Mouse (Mus musculus): ENCODE measurements around the gene Ly6g6f. TPM values are rescaled to one million over a fixed set of nuclear protein-coding genes. Genes with fewer than 3 reads are reported as not detected.
"Not testable (repeated sequence)": the region's sequence is repeated elsewhere in the genome, so short reads cannot be mapped to it uniquely, and the experiment has no call there.

Ly6g6f gene
- polyA plus RNA-seq, 1 experiment from 2014 or later: not detected

DNA sequence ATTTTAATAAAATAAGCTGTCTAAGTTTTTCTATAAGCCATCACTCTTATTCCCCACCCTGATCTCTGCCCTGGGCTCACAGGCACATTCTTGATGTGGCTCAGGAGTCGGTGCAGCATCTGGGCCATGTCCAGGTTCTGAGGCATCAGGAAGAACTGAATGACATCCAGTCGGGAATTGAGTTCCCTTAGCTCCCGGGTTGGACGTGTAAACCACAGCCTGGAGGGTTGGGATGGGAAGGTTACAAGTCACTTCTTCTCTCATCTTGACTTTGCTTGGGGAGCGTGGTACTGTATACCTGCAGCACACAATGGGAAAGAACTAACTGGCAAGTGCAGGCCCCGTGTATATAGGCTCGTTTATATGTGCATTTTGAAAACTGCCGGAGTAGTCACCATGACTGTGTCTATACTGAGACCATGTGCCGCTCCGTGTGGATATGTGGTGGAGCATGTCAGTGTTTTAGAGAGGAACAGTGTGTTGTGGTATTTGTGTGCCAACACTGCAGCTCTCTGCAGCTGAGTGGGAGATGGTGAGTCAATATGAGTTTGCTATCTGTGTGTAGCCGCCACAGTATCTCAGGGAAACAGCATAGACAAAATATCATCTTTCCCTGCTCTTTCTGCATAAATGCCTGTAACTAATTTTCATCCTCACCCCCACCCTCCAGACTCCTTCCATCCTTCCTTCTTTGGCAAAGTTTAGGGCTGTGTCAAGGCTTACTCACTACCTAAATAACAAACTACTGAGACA, 46.1 kb downstream of the Ly6g6f start:
- H3K27ac ChIP-seq (ENCODE audit: low read length): no peak overlapping the region
- no peaks in the 10 kb centered on the region for H3K27me3 ChIP-seq (ENCODE audit: control insufficient read depth, insufficient read depth, low read length)
- H3K9me3 ChIP-seq (ENCODE audit: control insufficient read depth, low read depth, low read length): no peaks in the 10 kb centered on the region
- no peak overlapping the region for H3K9ac ChIP-seq (replicated peaks; ENCODE audit: low read depth, low read length)
- H3K4me2 ChIP-seq (replicated peaks; ENCODE audit: low read depth, low read length): no peak overlapping the region
- ATAC-seq (ENCODE audit: insufficient number of reproducible peaks, insufficient read depth, low FRiP score, low read depth): no peak
- WGBS: 77% methylated on average over 11 of the region's 11 CpGs
- no peaks in the 10 kb centered on the region for H3K36me3 ChIP-seq (ENCODE audit: control insufficient read depth, insufficient read depth, low read length)
- no peaks in the 10 kb centered on the region for H3K4me1 ChIP-seq (ENCODE audit: control insufficient read depth, insufficient read depth, low read length)
- H3K4me3 ChIP-seq (ENCODE audit: low read depth, low read length): no peak overlapping the region

DNA sequence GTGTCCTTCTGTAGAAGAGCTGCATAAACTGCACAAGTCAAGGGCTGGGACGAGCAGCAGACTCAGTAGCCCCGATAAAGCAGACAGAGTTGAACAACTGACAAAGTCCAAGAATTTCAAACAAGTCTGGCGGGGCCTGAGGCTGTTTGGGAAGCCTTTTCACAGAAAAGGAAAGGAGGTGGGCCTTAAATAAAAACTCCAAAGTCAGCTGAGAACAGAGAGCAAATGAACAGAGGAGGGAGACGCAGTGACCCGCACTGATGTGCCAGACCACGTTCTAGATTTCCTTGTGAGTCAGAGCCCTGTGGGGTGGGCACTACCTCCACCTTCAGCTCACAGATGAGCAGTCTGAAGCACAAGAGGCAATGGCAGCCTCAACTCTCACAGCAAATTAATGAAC, 50.5 kb downstream of the Ly6g6f start:
- H3K9ac ChIP-seq (replicated peaks; ENCODE audit: low read depth, low read length): no peak overlapping the region
- H3K27me3 ChIP-seq (ENCODE audit: control insufficient read depth, insufficient read depth, low read length): no peaks in the 10 kb centered on the region
- 59% methylated on average over 6 of the region's 6 CpGs for WGBS
- H3K4me1 ChIP-seq (ENCODE audit: control insufficient read depth, insufficient read depth, low read length): 0 out of 2 replicates have a peak, but pooled peaks cover 2% of the 10 kb centered on the region
- no peaks in the 10 kb centered on the region for H3K9me3 ChIP-seq (ENCODE audit: control insufficient read depth, low read depth, low read length)
- no peak overlapping the region for H3K4me3 ChIP-seq (ENCODE audit: low read depth, low read length)
- H3K27ac ChIP-seq (ENCODE audit: low read length): no peak overlapping the region
- H3K36me3 ChIP-seq (ENCODE audit: control insufficient read depth, insufficient read depth, low read length): no peaks in the 10 kb centered on the region
- H3K4me2 ChIP-seq (replicated peaks; ENCODE audit: low read depth, low read length): no peak overlapping the region
- no peak for ATAC-seq (ENCODE audit: insufficient number of reproducible peaks, insufficient read depth, low FRiP score, low read depth)

DNA sequence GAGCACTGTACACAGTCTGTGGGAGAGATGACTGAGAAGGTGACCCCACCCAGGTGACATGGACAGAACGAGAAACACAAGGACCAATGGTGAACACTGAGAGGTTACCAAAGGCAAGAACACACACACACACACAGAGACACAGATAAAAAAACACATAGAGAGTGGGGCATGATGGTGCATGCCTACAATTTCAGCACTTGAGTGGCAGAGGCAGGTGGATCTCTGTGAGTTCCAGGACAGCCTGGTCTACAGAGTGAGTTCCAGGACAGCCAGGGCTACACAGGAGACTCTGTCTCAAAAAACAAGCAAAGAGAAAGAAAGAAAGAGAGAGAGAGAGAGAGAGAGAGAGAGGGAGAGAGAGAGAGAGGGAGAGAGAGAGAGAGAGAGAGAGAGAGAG, 51.7 kb downstream of the Ly6g6f start:
- not testable (repeated sequence) for ATAC-seq (ENCODE audit: insufficient number of reproducible peaks, insufficient read depth, low FRiP score, low read depth); H3K4me1 ChIP-seq (ENCODE audit: control insufficient read depth, insufficient read depth, low read length); H3K4me2 ChIP-seq (replicated peaks; ENCODE audit: low read depth, low read length); H3K4me3 ChIP-seq (ENCODE audit: low read depth, low read length); H3K9me3 ChIP-seq (ENCODE audit: control insufficient read depth, low read depth, low read length); H3K27me3 ChIP-seq (ENCODE audit: control insufficient read depth, insufficient read depth, low read length); H3K27ac ChIP-seq (ENCODE audit: low read length); H3K9ac ChIP-seq (replicated peaks; ENCODE audit: low read depth, low read length); H3K36me3 ChIP-seq (ENCODE audit: control insufficient read depth, insufficient read depth, low read length)
- WGBS: 71% methylated on average over 1 of the region's 1 CpGs

DNA sequence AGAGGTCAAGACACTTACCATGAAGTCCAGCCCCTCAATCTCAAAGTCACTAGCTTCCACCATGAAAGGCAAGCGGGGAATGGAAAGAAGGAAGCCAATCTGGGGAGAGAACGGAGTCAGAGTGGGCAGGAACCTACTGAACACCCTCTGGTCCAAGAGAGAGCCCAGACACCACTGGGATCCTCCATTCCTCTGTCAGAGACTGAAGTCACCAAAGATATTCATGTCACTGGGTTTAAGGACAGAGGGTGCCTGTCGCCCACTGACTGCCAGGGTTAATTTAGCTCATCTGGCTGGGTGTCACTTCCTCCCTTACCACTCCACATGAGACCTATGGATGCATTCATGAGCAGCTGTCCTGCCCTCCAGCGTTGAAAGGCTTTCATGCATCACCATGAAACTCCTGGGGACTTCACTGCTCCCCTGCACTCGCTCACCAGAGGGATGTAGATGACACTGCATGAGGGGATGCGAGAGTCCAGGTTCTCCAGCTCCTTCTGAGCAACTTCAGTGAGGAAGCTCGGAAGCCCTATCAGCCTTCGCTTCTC, 53.0 kb downstream of the Ly6g6f start:
- Histone ChIP-seq H3K9me3 (ENCODE audit: control insufficient read depth, low read depth, low read length) (no peaks in the 10 kb centered on the region), H3K27me3 (ENCODE audit: control insufficient read depth, insufficient read depth, low read length) (no peaks in the 10 kb centered on the region), H3K36me3 (ENCODE audit: control insufficient read depth, insufficient read depth, low read length) (no peaks in the 10 kb centered on the region), H3K27ac (ENCODE audit: low read length) (no peak overlapping the region), H3K4me1 (ENCODE audit: control insufficient read depth, insufficient read depth, low read length) (peaks cover 11% of the 10 kb centered on the region; the same call in 1 of the 2 replicates), H3K4me2 (replicated peaks; ENCODE audit: low read depth, low read length) (no peak overlapping the region), H3K9ac (replicated peaks; ENCODE audit: low read depth, low read length) (no peak overlapping the region), H3K4me3 (ENCODE audit: low read depth, low read length) (no peak overlapping the region)
- no peak for ATAC-seq (ENCODE audit: insufficient number of reproducible peaks, insufficient read depth, low FRiP score, low read depth)
- WGBS: 65% methylated on average over 8 of the region's 8 CpGs

DNA sequence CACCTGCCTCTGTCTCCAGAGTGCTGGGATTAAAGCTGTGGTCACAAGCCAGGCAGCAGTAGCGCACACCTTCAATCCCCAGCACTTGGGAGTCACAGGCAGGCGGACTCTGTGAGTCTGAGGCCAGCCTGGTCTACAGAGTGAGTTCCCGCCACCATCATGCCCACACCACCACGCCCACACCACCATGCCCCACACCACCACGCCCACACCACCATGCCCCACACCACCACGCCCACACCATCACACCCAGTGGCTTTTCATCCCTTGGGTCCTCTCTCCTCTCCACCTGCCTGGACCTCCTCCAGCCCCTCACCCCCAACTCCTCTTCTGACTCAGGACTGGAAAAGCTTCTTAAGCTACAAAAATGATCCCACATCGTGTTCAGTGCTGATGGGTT, 53.5 kb downstream of the Ly6g6f start:
- Histone ChIP-seq H3K4me1 (ENCODE audit: control insufficient read depth, insufficient read depth, low read length) (peaks cover 11% of the 10 kb centered on the region; the same call in 1 of the 2 replicates), H3K4me2 (replicated peaks; ENCODE audit: low read depth, low read length) (no peak overlapping the region), H3K4me3 (ENCODE audit: low read depth, low read length) (no peak overlapping the region), H3K27me3 (ENCODE audit: control insufficient read depth, insufficient read depth, low read length) (no peaks in the 10 kb centered on the region), H3K36me3 (ENCODE audit: control insufficient read depth, insufficient read depth, low read length) (no peaks in the 10 kb centered on the region), H3K9me3 (ENCODE audit: control insufficient read depth, low read depth, low read length) (no peaks in the 10 kb centered on the region), H3K9ac (replicated peaks; ENCODE audit: low read depth, low read length) (no peak overlapping the region), H3K27ac (ENCODE audit: low read length) (no peak overlapping the region)
- ATAC-seq (ENCODE audit: insufficient number of reproducible peaks, insufficient read depth, low FRiP score, low read depth): no peak
- WGBS: 73% methylated on average over 7 of the region's 7 CpGs

DNA sequence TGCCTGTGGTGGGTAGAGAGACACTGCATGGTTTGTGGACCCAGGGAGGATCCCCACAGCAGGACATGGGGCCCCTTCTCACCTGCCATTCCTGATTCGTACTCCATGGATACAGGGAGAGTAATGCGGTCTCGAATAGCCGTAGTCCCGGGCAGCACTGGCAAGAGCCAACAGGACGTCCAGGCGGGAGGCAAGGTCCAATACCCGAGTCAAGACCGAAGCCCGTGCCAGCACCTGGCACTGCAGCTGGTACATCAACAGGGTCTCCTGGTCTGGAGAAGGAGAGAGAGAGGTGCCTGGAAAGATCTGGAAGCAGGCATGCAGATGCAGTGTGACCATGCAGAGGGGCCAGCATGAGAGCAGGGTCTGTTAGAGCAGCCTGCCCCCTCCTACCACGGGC, 54.1 kb downstream of the Ly6g6f start:
- peaks cover 11% of the 10 kb centered on the region for H3K4me1 ChIP-seq (ENCODE audit: control insufficient read depth, insufficient read depth, low read length)
- no peaks in the 10 kb centered on the region for H3K36me3 ChIP-seq (ENCODE audit: control insufficient read depth, insufficient read depth, low read length)
- no peak overlapping the region for H3K9ac ChIP-seq (replicated peaks; ENCODE audit: low read depth, low read length)
- no peak for ATAC-seq (ENCODE audit: insufficient number of reproducible peaks, insufficient read depth, low FRiP score, low read depth)
- H3K4me2 ChIP-seq (replicated peaks; ENCODE audit: low read depth, low read length): no peak overlapping the region
- no peak overlapping the region for H3K4me3 ChIP-seq (ENCODE audit: low read depth, low read length)
- no peaks in the 10 kb centered on the region for H3K27me3 ChIP-seq (ENCODE audit: control insufficient read depth, insufficient read depth, low read length)
- WGBS: 90% methylated on average over 11 of the region's 11 CpGs
- no peaks in the 10 kb centered on the region for H3K9me3 ChIP-seq (ENCODE audit: control insufficient read depth, low read depth, low read length)
- H3K27ac ChIP-seq (ENCODE audit: low read length): no peak overlapping the region

Other genes starting within 250 kb of the Ly6g6f start
- gene Stk19, start 248.7 kb downstream of the Ly6g6f start, polyA plus RNA-seq (2014; fragmentation: Nextera tagmentation; extraction: Ambion mirVana): 22.3 and 27.3 TPM in 2 replicates
- gene Dxo, start 248.6 kb downstream of the Ly6g6f start, polyA plus RNA-seq (2014; fragmentation: Nextera tagmentation; extraction: Ambion mirVana): 52.9 and 56.4 TPM in 2 replicates
- 37.7 and 39.5 TPM in 2 replicates for gene Skiv2l, start 235.4 kb downstream of the Ly6g6f start, polyA plus RNA-seq (2014; fragmentation: Nextera tagmentation; extraction: Ambion mirVana)
- gene Nelfe, start 235.2 kb downstream of the Ly6g6f start, polyA plus RNA-seq (2014; fragmentation: Nextera tagmentation; extraction: Ambion mirVana): 101 and 114 TPM in 2 replicates
- 6.7 and 9.4 TPM in 2 replicates for gene Cfb, start 223.1 kb downstream of the Ly6g6f start, polyA plus RNA-seq (2014; fragmentation: Nextera tagmentation; extraction: Ambion mirVana)
- 0.87 and 1.2 TPM in 2 replicates for gene Zbtb12, start 206.1 kb downstream of the Ly6g6f start, polyA plus RNA-seq (2014; fragmentation: Nextera tagmentation; extraction: Ambion mirVana)
- gene Gm20547, start 203.6 kb downstream of the Ly6g6f start, polyA plus RNA-seq (2014; fragmentation: Nextera tagmentation; extraction: Ambion mirVana): not detected in 2 replicates
- 2.8 TPM in 2 replicates for gene C2, start 187.3 kb downstream of the Ly6g6f start, polyA plus RNA-seq (2014; fragmentation: Nextera tagmentation; extraction: Ambion mirVana)
- 69.4 and 79.4 TPM in 2 replicates for gene Ehmt2, start 187.1 kb downstream of the Ly6g6f start, polyA plus RNA-seq (2014; fragmentation: Nextera tagmentation; extraction: Ambion mirVana)
- 5.3 and 6.4 TPM in 2 replicates for gene Slc44a4, start 171.1 kb downstream of the Ly6g6f start, polyA plus RNA-seq (2014; fragmentation: Nextera tagmentation; extraction: Ambion mirVana)
- 15.1 and 16.2 TPM in 2 replicates for gene Neu1, start 154.4 kb downstream of the Ly6g6f start, polyA plus RNA-seq (2014; fragmentation: Nextera tagmentation; extraction: Ambion mirVana)
- gene Hspa1b, start 126.4 kb downstream of the Ly6g6f start, polyA plus RNA-seq (2014; fragmentation: Nextera tagmentation; extraction: Ambion mirVana): 0.54 and 0.84 TPM in 2 replicates
- 0.66 TPM in 1 of 2 replicates, not detected in the other for gene Gm20481, start 115.7 kb downstream of the Ly6g6f start, polyA plus RNA-seq (2014; fragmentation: Nextera tagmentation; extraction: Ambion mirVana)
- 4.9 and 6.0 TPM in 2 replicates for gene Hspa1a, start 113.5 kb downstream of the Ly6g6f start, polyA plus RNA-seq (2014; fragmentation: Nextera tagmentation; extraction: Ambion mirVana)
- gene Hspa1l, start 112.9 kb downstream of the Ly6g6f start, polyA plus RNA-seq (2014; fragmentation: Nextera tagmentation; extraction: Ambion mirVana): 0.73 and 0.75 TPM in 2 replicates
- gene Lsm2, start 103.7 kb downstream of the Ly6g6f start, polyA plus RNA-seq (2014; fragmentation: Nextera tagmentation; extraction: Ambion mirVana): 177 and 205 TPM in 2 replicates
- 84.0 and 92.3 TPM in 2 replicates for gene Vars, start 84.6 kb downstream of the Ly6g6f start, polyA plus RNA-seq (2014; fragmentation: Nextera tagmentation; extraction: Ambion mirVana)
- gene Vwa7, start 69.0 kb downstream of the Ly6g6f start, polyA plus RNA-seq (2014; fragmentation: Nextera tagmentation; extraction: Ambion mirVana): 0.18 and 0.22 TPM in 2 replicates
- gene Sapcd1, start 57.6 kb downstream of the Ly6g6f start, polyA plus RNA-seq (2014; fragmentation: Nextera tagmentation; extraction: Ambion mirVana): 16.3 and 21.3 TPM in 2 replicates
- gene Msh5, start 38.9 kb downstream of the Ly6g6f start, polyA plus RNA-seq (2014; fragmentation: Nextera tagmentation; extraction: Ambion mirVana): 3.6 and 3.8 TPM in 2 replicates
- gene Clic1, start 35.6 kb downstream of the Ly6g6f start, polyA plus RNA-seq (2014; fragmentation: Nextera tagmentation; extraction: Ambion mirVana): 83.0 and 88.5 TPM in 2 replicates
- 292 and 322 TPM in 2 replicates for gene Ddah2, start 26.6 kb downstream of the Ly6g6f start, polyA plus RNA-seq (2014; fragmentation: Nextera tagmentation; extraction: Ambion mirVana)
- gene Ly6g6c, start 20.2 kb downstream of the Ly6g6f start, polyA plus RNA-seq (2014; fragmentation: Nextera tagmentation; extraction: Ambion mirVana): 0.30 and 0.63 TPM in 2 replicates
- gene Mpig6b, start 19.4 kb downstream of the Ly6g6f start, polyA plus RNA-seq (2014; fragmentation: Nextera tagmentation; extraction: Ambion mirVana): 0.97 and 1.3 TPM in 2 replicates
- 7.8 and 9.7 TPM in 2 replicates for gene Ly6g6e, start 8.7 kb downstream of the Ly6g6f start, polyA plus RNA-seq (2014; fragmentation: Nextera tagmentation; extraction: Ambion mirVana)
- gene Ly6g6d, start 7.5 kb downstream of the Ly6g6f start, polyA plus RNA-seq (2014; fragmentation: Nextera tagmentation; extraction: Ambion mirVana): 1.5 and 2.1 TPM in 2 replicates
- gene Abhd16a, start 3.7 kb upstream of the Ly6g6f start, polyA plus RNA-seq (2014; fragmentation: Nextera tagmentation; extraction: Ambion mirVana): 77.1 and 81.4 TPM in 2 replicates
- gene Ly6g5c, start 22.7 kb upstream of the Ly6g6f start, polyA plus RNA-seq (2014; fragmentation: Nextera tagmentation; extraction: Ambion mirVana): not detected in 2 replicates
- gene Ly6g5b, start 29.8 kb upstream of the Ly6g6f start, polyA plus RNA-seq (2014; fragmentation: Nextera tagmentation; extraction: Ambion mirVana): 0.49 and 0.81 TPM in 2 replicates
- 20.3 and 21.9 TPM in 2 replicates for gene Gpank1, start 35.8 kb upstream of the Ly6g6f start, polyA plus RNA-seq (2014; fragmentation: Nextera tagmentation; extraction: Ambion mirVana)
- 269 and 270 TPM in 2 replicates for gene Csnk2b, start 36.4 kb upstream of the Ly6g6f start, polyA plus RNA-seq (2014; fragmentation: Nextera tagmentation; extraction: Ambion mirVana)
- gene D17H6S53E, start 40.8 kb upstream of the Ly6g6f start, polyA plus RNA-seq (2014; fragmentation: Nextera tagmentation; extraction: Ambion mirVana): 10.1 and 13.3 TPM in 2 replicates
- gene Apom, start 46.4 kb upstream of the Ly6g6f start, polyA plus RNA-seq (2014; fragmentation: Nextera tagmentation; extraction: Ambion mirVana): 0.75 and 0.77 TPM in 2 replicates
- gene Bag6, start 49.6 kb upstream of the Ly6g6f start, polyA plus RNA-seq (2014; fragmentation: Nextera tagmentation; extraction: Ambion mirVana): 86.5 and 89.0 TPM in 2 replicates
- 209 and 222 TPM in 2 replicates for gene Prrc2a, start 79.3 kb upstream of the Ly6g6f start, polyA plus RNA-seq (2014; fragmentation: Nextera tagmentation; extraction: Ambion mirVana)
- 16.4 and 19.6 TPM in 2 replicates for gene Aif1, start 90.5 kb upstream of the Ly6g6f start, polyA plus RNA-seq (2014; fragmentation: Nextera tagmentation; extraction: Ambion mirVana)
- gene Lst1, start 102.8 kb upstream of the Ly6g6f start, polyA plus RNA-seq (2014; fragmentation: Nextera tagmentation; extraction: Ambion mirVana): 18.5 and 21.1 TPM in 2 replicates
- gene Ltb, start 108.8 kb upstream of the Ly6g6f start, polyA plus RNA-seq (2014; fragmentation: Nextera tagmentation; extraction: Ambion mirVana): 1.4 and 1.8 TPM in 2 replicates
- gene Tnf, start 116.4 kb upstream of the Ly6g6f start, polyA plus RNA-seq (2014; fragmentation: Nextera tagmentation; extraction: Ambion mirVana): 0.20 and 0.34 TPM in 2 replicates
- 0.42 and 0.59 TPM in 2 replicates for gene Lta, start 119.7 kb upstream of the Ly6g6f start, polyA plus RNA-seq (2014; fragmentation: Nextera tagmentation; extraction: Ambion mirVana)
- not detected in 2 replicates for gene Gm16181, start 135.2 kb upstream of the Ly6g6f start, polyA plus RNA-seq (2014; fragmentation: Nextera tagmentation; extraction: Ambion mirVana)
- gene Atp6v1g2, start 148.1 kb upstream of the Ly6g6f start, polyA plus RNA-seq (2014; fragmentation: Nextera tagmentation; extraction: Ambion mirVana): 8.1 and 8.5 TPM in 2 replicates
- gene Nfkbil1, start 150.2 kb upstream of the Ly6g6f start, polyA plus RNA-seq (2014; fragmentation: Nextera tagmentation; extraction: Ambion mirVana): 3.5 and 3.8 TPM in 2 replicates
- 467 and 480 TPM in 2 replicates for gene Ddx39b, start 156.1 kb upstream of the Ly6g6f start, polyA plus RNA-seq (2014; fragmentation: Nextera tagmentation; extraction: Ambion mirVana)
- 77.6 and 83.3 TPM in 2 replicates for gene H2-D1, start 177.1 kb upstream of the Ly6g6f start, polyA plus RNA-seq (2014; fragmentation: Nextera tagmentation; extraction: Ambion mirVana)
- 0.49 and 0.60 TPM in 2 replicates for gene H2-Q1, start 234.8 kb upstream of the Ly6g6f start, polyA plus RNA-seq (2014; fragmentation: Nextera tagmentation; extraction: Ambion mirVana)

Measured in stomach, embryonic 14.5 days (tissue).